Mouse (Mus musculus) cerebellum, adult 11 months (tissue): ENCODE results near the gene Muc3a.

Experiments
- DNase-seq: peaks from one replicate; pipeline ENCODE4 v3.0.0; 2022

The Muc3a gene

GRCm38 (mm10) chr5:137212289-137212688 lies at the start of gene Muc3a:
Muc3a (minus strand) TSS chr5:137212389.
- no peak for DNase-seq

DNA sequence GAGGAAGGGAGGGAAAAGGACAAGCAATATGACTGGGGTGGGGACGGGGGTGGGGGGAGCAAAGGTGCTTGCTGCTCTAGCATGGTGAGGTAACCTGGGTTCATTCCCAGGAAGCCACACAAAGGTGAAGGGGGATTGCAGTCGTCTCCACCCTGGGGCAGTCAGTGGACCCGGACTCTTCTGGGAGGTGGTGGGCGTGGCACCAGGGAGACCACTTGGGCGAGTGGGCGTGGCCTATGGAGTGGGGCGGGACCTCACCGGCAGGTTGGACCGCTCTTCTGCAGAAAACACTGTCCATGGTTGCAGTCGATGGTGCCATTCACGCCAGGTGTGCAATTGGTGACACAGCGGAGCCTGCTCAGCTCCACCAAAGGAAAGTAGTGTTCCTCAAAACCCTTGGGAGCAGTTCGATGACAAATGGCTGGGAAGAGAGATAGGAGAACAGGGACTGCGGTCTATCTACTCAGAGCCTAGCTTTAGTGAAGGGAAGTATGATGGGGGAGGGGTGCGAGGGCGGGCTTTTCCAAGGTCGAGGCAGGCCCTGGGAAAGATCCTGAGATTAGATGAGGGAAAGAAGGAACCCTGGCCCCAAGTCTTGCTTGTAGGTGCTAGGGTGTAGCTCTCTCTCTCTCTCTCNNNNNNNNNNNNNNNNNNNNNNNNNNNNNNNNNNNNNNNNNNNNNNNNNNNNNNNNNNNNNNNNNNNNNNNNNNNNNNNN lies 917 bp downstream of the Muc3a start:
- DNase-seq, result no peak

GRCm38 (mm10) chr5:137210689-137211088 lies 1.5 kb downstream of the Muc3a start:
- no peak for DNase-seq

DNA sequence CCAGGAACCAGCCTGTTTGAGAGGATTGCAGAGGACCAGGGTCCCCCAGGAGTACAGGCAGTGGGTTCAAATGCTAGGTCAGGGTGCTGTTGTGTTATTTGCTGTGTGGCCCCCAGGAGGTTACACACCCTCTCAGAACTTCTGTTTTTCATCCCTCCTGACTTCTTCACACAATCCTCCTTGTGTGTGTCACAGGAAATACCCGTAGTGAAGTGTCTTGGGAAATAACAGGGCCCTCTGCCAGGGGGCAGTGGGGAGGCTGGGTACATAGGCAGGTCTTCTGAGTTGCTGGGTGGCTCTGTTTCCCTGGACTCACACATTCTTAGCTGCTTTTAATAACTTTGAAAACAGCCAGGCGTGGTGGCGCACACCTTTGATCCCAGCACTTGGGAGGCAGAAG lies 6.9 kb downstream of the Muc3a start:
- no peak for DNase-seq

GRCm38 (mm10) chr5:137194488-137195120 lies 17.6 kb downstream of the Muc3a start:
- no peak for DNase-seq

DNA sequence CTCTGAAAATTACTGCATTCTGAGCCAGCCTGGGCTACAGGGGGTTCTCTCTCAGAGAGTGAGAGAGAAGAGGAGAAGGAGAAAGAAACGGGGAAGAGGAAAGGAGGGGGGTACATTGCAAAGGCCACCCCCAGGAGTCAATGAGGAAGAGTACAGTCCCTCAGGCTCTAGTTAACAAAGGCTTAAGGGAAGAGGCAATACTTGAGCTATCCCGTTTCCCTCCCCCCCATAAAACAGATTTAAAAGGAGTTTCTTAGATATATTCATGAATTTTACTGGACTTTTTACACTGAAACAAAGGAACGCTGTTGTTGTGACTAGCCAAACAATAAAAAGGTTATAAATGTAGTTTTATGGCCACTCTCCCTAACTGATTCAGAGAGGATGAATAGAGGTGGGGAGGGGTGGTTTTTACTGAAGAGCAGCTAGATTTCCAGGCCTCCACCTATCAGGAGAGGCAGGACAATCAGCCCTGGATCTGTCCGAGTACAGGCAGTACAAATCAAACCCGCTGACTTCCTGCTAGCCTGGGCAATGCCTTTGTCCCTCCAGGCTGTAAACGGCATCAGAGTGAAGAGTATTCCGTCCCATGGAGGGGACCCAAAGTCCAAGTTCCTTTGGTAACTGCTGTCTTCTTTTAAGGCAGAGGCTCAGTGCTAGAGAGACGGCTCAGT lies 18.8 kb downstream of the Muc3a start:
- DNase-seq, result no peak

- DNase-seq, result no peak
Measured at GRCm38 (mm10) chr5:137189326-137189725, 22.9 kb downstream of the Muc3a start.

DNA sequence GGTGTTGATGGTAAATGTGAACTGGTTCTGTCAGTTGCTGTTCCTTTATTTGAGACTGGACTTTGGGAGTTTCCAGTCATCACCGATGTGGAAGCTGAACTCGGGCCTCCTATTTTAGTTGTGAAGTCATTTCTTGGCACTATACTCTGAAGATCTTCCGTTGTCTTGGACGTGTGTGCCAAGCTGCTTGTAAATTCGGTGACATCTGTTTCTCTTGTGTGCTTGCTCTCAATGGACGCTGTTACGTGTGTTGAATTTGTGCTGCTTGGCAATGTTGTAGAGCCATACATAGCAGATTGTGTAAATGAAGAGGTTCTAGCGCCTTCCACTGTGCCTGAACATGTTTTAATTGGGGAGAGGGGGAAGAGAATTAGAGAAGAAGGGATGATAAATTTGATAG lies 26.8 kb downstream of the Muc3a start:
- no peak for DNase-seq

DNA sequence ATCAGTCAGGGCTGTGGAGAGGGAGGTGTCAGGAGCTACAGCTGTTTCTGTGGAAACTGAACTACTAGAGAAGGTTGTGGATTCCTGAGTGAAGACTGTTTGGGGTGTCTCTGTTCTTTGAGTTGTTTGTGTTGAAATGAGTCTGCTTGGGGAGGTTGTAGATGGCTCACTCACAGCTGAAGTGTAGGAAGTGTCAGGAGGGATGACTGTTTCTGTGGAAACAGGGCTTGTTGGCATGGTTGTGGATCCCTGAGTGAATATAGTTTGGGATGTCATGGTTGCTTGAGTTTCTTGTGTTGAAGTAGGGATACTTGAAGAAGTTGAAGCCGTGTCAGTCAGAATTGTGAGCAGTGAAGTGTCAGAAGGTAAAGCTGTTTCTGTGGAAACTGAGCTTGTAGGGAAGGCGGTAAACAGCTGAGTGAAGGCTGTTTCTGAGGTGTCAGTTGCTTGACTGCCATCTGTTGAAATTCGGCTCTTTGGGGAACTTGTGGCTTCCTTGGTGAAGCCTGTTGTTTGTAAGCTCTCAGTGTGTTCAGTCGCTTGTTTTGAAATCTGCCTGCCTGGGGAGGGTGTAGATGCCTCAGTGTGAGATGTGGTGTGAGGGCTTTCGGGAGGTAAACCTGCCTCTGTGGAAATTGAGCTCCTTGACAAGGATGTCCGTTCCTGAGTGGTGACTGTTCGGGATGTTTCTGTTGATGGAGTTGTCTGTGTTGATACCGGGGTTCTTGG lies 32.4 kb downstream of the Muc3a start:
- no peak for DNase-seq

GRCm38 (mm10) chr5:137173967-137174366 lies 38.2 kb downstream of the Muc3a start:
- no peak for DNase-seq

DNA sequence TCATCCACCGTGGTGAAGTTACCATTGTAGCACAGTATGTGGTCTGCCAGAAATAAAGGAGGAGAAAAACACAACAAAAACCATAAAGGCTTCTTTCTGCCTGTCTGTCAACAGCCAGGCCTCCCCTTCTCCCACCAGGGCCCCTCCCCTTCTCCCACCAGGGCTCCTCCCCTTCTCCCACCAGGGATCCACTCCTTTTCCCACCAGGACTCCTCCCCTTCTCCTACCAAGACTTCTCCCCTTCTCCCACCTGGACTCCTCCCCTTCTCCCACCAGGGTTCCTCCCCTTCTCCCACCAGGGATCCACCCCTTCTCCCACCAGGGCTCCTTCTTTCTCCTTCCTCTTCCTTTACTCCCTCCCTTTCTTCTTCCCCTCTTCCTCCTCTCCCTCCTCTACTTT lies 39.6 kb downstream of the Muc3a start:
- DNase-seq, result no peak

DNA sequence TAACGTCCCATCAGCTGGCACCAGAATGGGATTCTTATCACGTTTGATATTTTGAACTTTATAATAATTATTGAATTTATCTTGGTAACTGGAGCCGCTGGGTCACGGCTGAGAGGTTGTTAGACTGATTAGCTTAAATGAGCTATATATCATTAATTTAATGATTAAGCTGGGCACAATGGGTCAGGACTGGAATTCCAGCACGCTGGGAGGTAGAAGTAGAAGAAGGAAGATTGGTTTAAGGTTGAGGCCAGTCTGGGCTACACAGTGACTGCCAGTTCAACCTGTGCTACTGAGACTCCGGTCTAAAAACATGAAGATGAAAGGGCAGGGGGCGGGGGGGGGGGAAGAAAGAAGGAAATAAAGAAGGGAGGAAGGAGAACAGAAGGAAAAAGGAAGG lies 40.7 kb downstream of the Muc3a start:
- no peak for DNase-seq

GRCm38 (mm10) chr5:137170836-137171380 lies 41.3 kb downstream of the Muc3a start:
- no peak for DNase-seq

GRCm38 (mm10) chr5:137167539-137167938 lies 44.6 kb downstream of the Muc3a start:
- no peak for DNase-seq

DNA sequence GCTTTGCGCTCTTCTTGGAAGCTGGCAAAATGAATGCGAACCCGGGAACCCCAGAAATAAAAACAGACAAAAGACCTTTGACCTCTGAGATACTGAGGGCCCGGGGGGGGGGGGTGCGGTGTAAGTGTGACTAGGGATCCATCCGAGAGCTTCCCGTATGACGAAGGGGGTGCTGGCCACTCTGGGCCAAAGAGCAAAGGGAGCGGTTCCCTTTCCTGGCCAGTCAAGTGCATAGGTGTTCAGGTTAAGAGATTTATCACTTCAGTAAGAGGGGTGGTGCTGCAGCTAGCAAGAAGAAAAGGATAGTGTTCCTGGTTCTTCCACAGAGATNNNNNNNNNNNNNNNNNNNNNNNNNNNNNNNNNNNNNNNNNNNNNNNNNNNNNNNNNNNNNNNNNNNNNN lies 46.2 kb downstream of the Muc3a start:
- DNase-seq, result no peak

- DNase-seq, result no peak
Measured at GRCm38 (mm10) chr5:137161853-137162252, 50.3 kb downstream of the Muc3a start.

- DNase-seq, result no peak
Measured at GRCm38 (mm10) chr5:137159461-137159860, 52.7 kb downstream of the Muc3a start.
